Mouse (Mus musculus) heart, postnatal 0 days (tissue): ENCODE measurements around the gene Eif4a1. TPM values are rescaled to one million over a fixed set of nuclear protein-coding genes. Genes with fewer than 3 reads are reported as not detected.
"Not testable (repeated sequence)": the region's sequence is repeated elsewhere in the genome, so short reads cannot be mapped to it uniquely, and the experiment has no call there.

Experiments
- ATAC-seq: fragments of 200-750 bp; cut with Nextera tagmentation; 2 replicates; pipeline ENCODE4 v1.8.0; 2017; ENCODE audit warnings: low read depth, moderate number of reproducible peaks, moderate library complexity; ENCODE audit not compliant: insufficient read depth
- DNase-seq: peaks from one replicate; pipeline ENCODE4 v3.0.0-alpha.2; 2016; ENCODE audit warnings: low spot score
- H3K27ac ChIP-seq: fragments of 300-500 bp; sonication (generic); 2 replicates; pipeline ENCODE4 v1.5.1; 2014; ENCODE audit warnings: low read depth, mild to moderate bottlenecking
- H3K27me3 ChIP-seq: fragments of 300-500 bp; sonication (generic); 2 replicates; pipeline ENCODE4 v1.6.1; 2014; ENCODE audit warnings: low read length, mixed read lengths; ENCODE audit not compliant: control insufficient read depth, insufficient read depth
- H3K36me3 ChIP-seq: fragments of 300-500 bp; sonication (generic); replicated peaks from 2 replicates; pipeline ENCODE4 v1.6.1; 2014; ENCODE audit warnings: low read length, mixed read lengths; ENCODE audit not compliant: control insufficient read depth, insufficient read depth
- H3K4me1 ChIP-seq: fragments of 300-500 bp; sonication (generic); 2 replicates; pipeline ENCODE4 v1.6.1; 2014; ENCODE audit warnings: antibody characterized with exemption; ENCODE audit not compliant: control insufficient read depth, insufficient read depth
- H3K4me2 ChIP-seq: fragments of 300-500 bp; sonication (generic); 2 replicates; pipeline ENCODE4 v1.6.1; 2014; ENCODE audit warnings: low read depth, mild to moderate bottlenecking, low read length, moderate library complexity
- H3K4me3 ChIP-seq: fragments of 300-500 bp; sonication (generic); 2 replicates; pipeline ENCODE4 v1.5.1; 2014; ENCODE audit warnings: low read depth, low read length
- H3K9ac ChIP-seq: fragments of 300-500 bp; sonication (generic); replicated peaks from 2 replicates; pipeline ENCODE4 v1.6.1; 2014; ENCODE audit warnings: low read depth, low read length, mixed read lengths
- H3K9me3 ChIP-seq: fragments of 300-500 bp; sonication (generic); replicated peaks from 2 replicates; pipeline ENCODE4 v1.6.1; 2016; ENCODE audit warnings: low read length; ENCODE audit not compliant: control insufficient read depth
- CTCF ChIP-seq: IDR thresholded peaks from 2 replicates; pipeline ENCODE4 v1.5.1; 2016; ENCODE audit warnings: antibody characterized with exemption, control low read depth, low read depth
- EP300 ChIP-seq: IDR thresholded peaks from 2 replicates; pipeline ENCODE4 v1.6.1; 2016; ENCODE audit warnings: antibody characterized with exemption, low read depth
- WGBS: fragments of 180-500 bp; shearing (Covaris S2); extraction: QIAGEN DNeasy Blood & Tissue Kit; methylation state at CpG from one replicate; pipeline ENCODE4 v1.1.7; 2014; 5-methylcytosine and 5-hydroxymethylcytosine counted together
- polyA plus RNA-seq: library from polyadenylated mRNA; unstranded; fragments of >200 nt; fragmentation: Nextera tagmentation; extraction: Ambion mirVana; gene quantifications from 2 replicates; pipeline ENCODE4 v1.2.1, GENCODE M21; 2015
- total RNA-seq: library from RNA; depleted of rRNA; stranded (reverse); fragments of >200 nt; gene quantifications from 2 replicates; pipeline ENCODE4 v1.2.3, GENCODE M21; 2014; ENCODE audit warnings: low replicate concordance

Gene Eif4a1
- total and polyA plus RNA-seq, 2 experiments from 2014 or later: 289 to 573 TPM

- Histone ChIP-seq H3K27ac (no peak overlapping the region), H3K4me3 (no peak overlapping the region), H3K27me3 (no peaks in the 10 kb centered on the region), H3K9ac (no peak overlapping the region), H3K4me2 (no peak overlapping the region), H3K4me1 (peaks cover 13% of the 10 kb centered on the region; the same call in 1 of the 2 replicates), H3K9me3 (no peaks in the 10 kb centered on the region), H3K36me3 (no peaks in the 10 kb centered on the region)
- 36% methylated on average over 2 of the region's 2 CpGs for WGBS
- TF ChIP-seq EP300 (no peak), CTCF (no peak)
- ATAC-seq (no peak), DNase-seq (no peak)
These were observed 32.4 kb upstream of the Eif4a1 start for GRCm38 (mm10) chr11:69704613-69705010.

GRCm38 (mm10) chr11:69703814-69704612 is 31.8 kb upstream of the Eif4a1 start:
- Histone ChIP-seq H3K36me3 (no peaks in the 10 kb centered on the region), H3K27ac (no peak overlapping the region), H3K4me3 (no peak overlapping the region), H3K4me1 (peaks cover 15% of the 10 kb centered on the region; the same call in 1 of the 2 replicates), H3K9me3 (no peaks in the 10 kb centered on the region), H3K27me3 (no peaks in the 10 kb centered on the region), H3K9ac (no peak overlapping the region), H3K4me2 (no peak overlapping the region)
- TF ChIP-seq CTCF: no peak
- no peak for TF ChIP-seq EP300
- no peak for DNase-seq
- WGBS: 56% methylated on average over 8 of the region's 8 CpGs
- no peak for ATAC-seq

GRCm38 (mm10) chr11:69703381-69703780 is 31.2 kb upstream of the Eif4a1 start:
- H3K27me3 ChIP-seq, H3K4me2 ChIP-seq, H3K4me3 ChIP-seq, DNase-seq, H3K27ac ChIP-seq, H3K9me3 ChIP-seq, ATAC-seq, H3K36me3 ChIP-seq, H3K9ac ChIP-seq: not testable (repeated sequence)
- peaks cover 15% of the 10 kb centered on the region; the same call in 1 of the 2 replicates for H3K4me1 ChIP-seq
- WGBS: 91% methylated on average over 2 of the region's 3 CpGs

- H3K4me3 ChIP-seq: not testable (repeated sequence)
These were observed 30.7 kb upstream of the Eif4a1 start for GRCm38 (mm10) chr11:69702886-69703285.

GRCm38 (mm10) chr11:69699595-69699994 is 27.4 kb upstream of the Eif4a1 start:
- no peaks in the 10 kb centered on the region for H3K9me3 ChIP-seq
- no peak for DNase-seq

More at GRCm38 (mm10) chr11:69702886-69703285, 30.7 kb upstream of the Eif4a1 start:
- H3K9me3 ChIP-seq, H3K27me3 ChIP-seq, H3K9ac ChIP-seq, H3K27ac ChIP-seq, H3K4me2 ChIP-seq, DNase-seq, H3K36me3 ChIP-seq, ATAC-seq: not testable (repeated sequence)
- WGBS: 95% methylated on average over 9 of the region's 10 CpGs
- H3K4me1 ChIP-seq: peaks cover 15% of the 10 kb centered on the region; the same call in 1 of the 2 replicates

GRCm38 (mm10) chr11:69698574-69698973 is 26.4 kb upstream of the Eif4a1 start:
- ATAC-seq (no peak), DNase-seq (no peak)
- WGBS: 70% methylated on average over 5 of the region's 5 CpGs
- no peak overlapping the region for H3K9ac ChIP-seq
- no peaks in the 10 kb centered on the region for H3K9me3 ChIP-seq
- H3K4me2 ChIP-seq: no peak overlapping the region
- H3K27ac ChIP-seq: no peak overlapping the region
- H3K27me3 ChIP-seq: no peaks in the 10 kb centered on the region
- H3K36me3 ChIP-seq: no peaks in the 10 kb centered on the region
- H3K4me3 ChIP-seq: no peak overlapping the region
- TF ChIP-seq EP300 (no peak), CTCF (no peak)
- H3K4me1 ChIP-seq: peaks cover 9% of the 10 kb centered on the region; the same call in 1 of the 2 replicates

More at GRCm38 (mm10) chr11:69699595-69699994, 27.4 kb upstream of the Eif4a1 start:
- H3K27ac ChIP-seq: no peak overlapping the region
- no peaks in the 10 kb centered on the region for H3K36me3 ChIP-seq
- no peak overlapping the region for H3K4me2 ChIP-seq
- no peaks in the 10 kb centered on the region for H3K27me3 ChIP-seq
- H3K4me3 ChIP-seq: no peak overlapping the region
- ATAC-seq: no peak
- TF ChIP-seq CTCF: no peak
- TF ChIP-seq EP300: no peak
- WGBS: 3% methylated on average over 1 of the region's 1 CpGs
- no peak overlapping the region for H3K9ac ChIP-seq
- H3K4me1 ChIP-seq: peaks cover 9% of the 10 kb centered on the region; the same call in 1 of the 2 replicates
